Mouse (Mus musculus): ENCODE results near the gene Chd1. TPM values are rescaled to one million over a fixed set of nuclear protein-coding genes. Genes with fewer than 3 reads are reported as not detected.
"Not testable (repeated sequence)": the region's sequence is repeated elsewhere in the genome, so short reads cannot be mapped to it uniquely, and the experiment has no call there.

Gene Chd1
- polyA plus RNA-seq, 1 experiment from 2014 or later = 27.7 TPM

DNA sequence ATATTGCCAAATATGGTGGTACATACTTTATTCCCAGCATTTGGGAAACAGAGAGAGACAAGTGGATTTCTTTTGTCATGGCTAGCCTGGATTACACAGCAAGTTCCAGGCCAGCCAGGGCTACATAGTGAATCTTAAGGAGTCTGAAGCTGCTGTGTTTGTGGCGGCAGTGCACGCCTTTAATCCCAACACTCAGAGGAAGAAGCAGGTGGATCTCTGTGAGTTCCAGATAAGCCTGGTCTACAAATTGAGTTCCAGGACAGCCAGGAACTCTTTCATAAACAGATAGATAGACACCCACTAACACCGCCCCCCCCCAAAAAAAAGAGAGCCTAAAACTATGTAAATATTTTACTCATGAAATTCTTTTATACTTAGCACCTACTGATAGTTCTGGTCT, 16.1 kb downstream of the Chd1 start:
- Histone ChIP-seq H3K27me3 (replicated peaks; ENCODE audit: control insufficient read depth, insufficient read depth, low read length) (no peaks in the 10 kb centered on the region), H3K4me1 (ENCODE audit: control insufficient read depth, insufficient read depth, low read length) (no peaks in the 10 kb centered on the region), H3K27ac (replicated peaks; ENCODE audit: low read depth, low read length) (no peak overlapping the region), H3K9ac (ENCODE audit: low read depth, low read length) (no peak overlapping the region), H3K36me3 (ENCODE audit: control insufficient read depth, insufficient read depth, low read length) (peaks cover 18% of the 10 kb centered on the region), H3K4me2 (ENCODE audit: low read depth, low read length) (no peak overlapping the region), H3K4me3 (ENCODE audit: low read depth, low read length) (no peak overlapping the region), H3K9me3 (ENCODE audit: control insufficient read depth, low read length) (no peaks in the 10 kb centered on the region)
- WGBS = 93% methylated on average over 3 of the region's 3 CpGs
- ATAC-seq (ENCODE audit: low read depth) (no peak), DNase-seq (ENCODE audit: low spot score) (no peak)

GRCm38 (mm10) chr17:15723291-15723690, 18.5 kb downstream of the Chd1 start:
- Histone ChIP-seq H3K36me3 (ENCODE audit: control insufficient read depth, insufficient read depth, low read length) (peaks cover 37% of the 10 kb centered on the region), H3K4me3 (ENCODE audit: low read depth, low read length) (no peak overlapping the region), H3K9ac (ENCODE audit: low read depth, low read length) (no peak overlapping the region), H3K4me1 (ENCODE audit: control insufficient read depth, insufficient read depth, low read length) (no peaks in the 10 kb centered on the region), H3K9me3 (ENCODE audit: control insufficient read depth, low read length) (no peaks in the 10 kb centered on the region), H3K27me3 (replicated peaks; ENCODE audit: control insufficient read depth, insufficient read depth, low read length) (no peaks in the 10 kb centered on the region), H3K4me2 (ENCODE audit: low read depth, low read length) (no peak overlapping the region), H3K27ac (replicated peaks; ENCODE audit: low read depth, low read length) (no peak overlapping the region)
- DNase-seq (ENCODE audit: low spot score) (no peak), ATAC-seq (ENCODE audit: low read depth) (no peak)
- WGBS = 90% methylated on average over 1 of the region's 1 CpGs

- peaks cover 40% of the 10 kb centered on the region for H3K36me3 ChIP-seq (ENCODE audit: control insufficient read depth, insufficient read depth, low read length)
- H3K4me1 ChIP-seq (ENCODE audit: control insufficient read depth, insufficient read depth, low read length); ATAC-seq (ENCODE audit: low read depth); H3K27me3 ChIP-seq (replicated peaks; ENCODE audit: control insufficient read depth, insufficient read depth, low read length); H3K9me3 ChIP-seq (ENCODE audit: control insufficient read depth, low read length); H3K4me2 ChIP-seq (ENCODE audit: low read depth, low read length); H3K4me3 ChIP-seq (ENCODE audit: low read depth, low read length); H3K27ac ChIP-seq (replicated peaks; ENCODE audit: low read depth, low read length); H3K9ac ChIP-seq (ENCODE audit: low read depth, low read length): not testable (repeated sequence)
- 90% methylated on average over 2 of the region's 5 CpGs for WGBS
- peak; percentile 55 for DNase-seq (ENCODE audit: low spot score)
These were observed 19.2 kb downstream of the Chd1 start for GRCm38 (mm10) chr17:15723866-15724475.

- Histone ChIP-seq H3K9me3 (ENCODE audit: control insufficient read depth, low read length) (no peaks in the 10 kb centered on the region), H3K4me1 (ENCODE audit: control insufficient read depth, insufficient read depth, low read length) (no peaks in the 10 kb centered on the region), H3K27ac (replicated peaks; ENCODE audit: low read depth, low read length) (no peak overlapping the region), H3K36me3 (ENCODE audit: control insufficient read depth, insufficient read depth, low read length) (peaks cover 74% of the 10 kb centered on the region), H3K9ac (ENCODE audit: low read depth, low read length) (no peak overlapping the region), H3K4me2 (ENCODE audit: low read depth, low read length) (no peak overlapping the region), H3K4me3 (ENCODE audit: low read depth, low read length) (no peak overlapping the region), H3K27me3 (replicated peaks; ENCODE audit: control insufficient read depth, insufficient read depth, low read length) (no peaks in the 10 kb centered on the region)
- DNase-seq (ENCODE audit: low spot score) (no peak), ATAC-seq (ENCODE audit: low read depth) (no peak)
- 87% methylated on average over 5 of the region's 5 CpGs for WGBS
These were observed 26.9 kb downstream of the Chd1 start for GRCm38 (mm10) chr17:15731706-15732105.

- Histone ChIP-seq H3K4me3 (ENCODE audit: low read depth, low read length) (no peak overlapping the region), H3K4me2 (ENCODE audit: low read depth, low read length) (no peak overlapping the region), H3K4me1 (ENCODE audit: control insufficient read depth, insufficient read depth, low read length) (no peaks in the 10 kb centered on the region), H3K27me3 (replicated peaks; ENCODE audit: control insufficient read depth, insufficient read depth, low read length) (no peaks in the 10 kb centered on the region), H3K27ac (replicated peaks; ENCODE audit: low read depth, low read length) (no peak overlapping the region), H3K9me3 (ENCODE audit: control insufficient read depth, low read length) (no peaks in the 10 kb centered on the region), H3K36me3 (ENCODE audit: control insufficient read depth, insufficient read depth, low read length) (peaks cover 71% of the 10 kb centered on the region), H3K9ac (ENCODE audit: low read depth, low read length) (no peak overlapping the region)
- 91% methylated on average over 10 of the region's 10 CpGs for WGBS
- DNase-seq (ENCODE audit: low spot score) (no peak), ATAC-seq (ENCODE audit: low read depth) (no peak)
These were observed 32.7 kb downstream of the Chd1 start for GRCm38 (mm10) chr17:15737346-15737917.

DNA sequence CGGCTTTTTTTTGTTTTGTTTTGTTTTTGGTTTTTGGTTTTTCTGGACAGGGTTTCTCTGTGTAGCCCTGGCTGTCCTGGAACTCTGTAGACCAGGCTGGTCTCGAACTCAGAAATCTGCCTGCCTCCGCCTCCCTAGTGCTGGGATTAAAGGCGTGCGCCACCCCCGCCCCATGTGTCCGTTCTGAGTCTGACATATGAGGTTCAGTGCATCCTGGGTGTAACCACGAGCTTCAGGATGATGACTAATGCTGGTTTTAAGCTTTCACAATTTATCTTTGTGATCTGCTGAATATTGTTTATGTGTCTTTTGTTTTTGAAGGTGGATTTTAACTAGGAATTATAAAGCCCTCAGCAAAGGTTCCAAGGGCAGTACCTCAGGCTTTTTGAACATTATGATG, 37.1 kb downstream of the Chd1 start:
- Histone ChIP-seq H3K4me3 (ENCODE audit: low read depth, low read length) (no peak overlapping the region), H3K36me3 (ENCODE audit: control insufficient read depth, insufficient read depth, low read length) (peaks cover 76% of the 10 kb centered on the region)

GRCm38 (mm10) chr17:15742953-15743352, 38.2 kb downstream of the Chd1 start:
- WGBS = 97% methylated on average over 10 of the region's 10 CpGs
- H3K4me3 ChIP-seq (ENCODE audit: low read depth, low read length) = no peak overlapping the region
- no peak overlapping the region for H3K9ac ChIP-seq (ENCODE audit: low read depth, low read length)
- no peaks in the 10 kb centered on the region for H3K27me3 ChIP-seq (replicated peaks; ENCODE audit: control insufficient read depth, insufficient read depth, low read length)
- no peak overlapping the region for H3K27ac ChIP-seq (replicated peaks; ENCODE audit: low read depth, low read length)
- no peak for DNase-seq (ENCODE audit: low spot score)
- H3K4me1 ChIP-seq (ENCODE audit: control insufficient read depth, insufficient read depth, low read length) = no peaks in the 10 kb centered on the region
- H3K36me3 ChIP-seq (ENCODE audit: control insufficient read depth, insufficient read depth, low read length) = peaks cover 74% of the 10 kb centered on the region
- ATAC-seq (ENCODE audit: low read depth) = no peak
- H3K4me2 ChIP-seq (ENCODE audit: low read depth, low read length) = no peak overlapping the region
- no peaks in the 10 kb centered on the region for H3K9me3 ChIP-seq (ENCODE audit: control insufficient read depth, low read length)

More for the DNA sequence above, 37.1 kb downstream of the Chd1 start:
- no peak for DNase-seq (ENCODE audit: low spot score)
- Histone ChIP-seq H3K4me1 (ENCODE audit: control insufficient read depth, insufficient read depth, low read length) (no peaks in the 10 kb centered on the region), H3K4me2 (ENCODE audit: low read depth, low read length) (no peak overlapping the region), H3K9ac (ENCODE audit: low read depth, low read length) (no peak overlapping the region), H3K27ac (replicated peaks; ENCODE audit: low read depth, low read length) (no peak overlapping the region), H3K27me3 (replicated peaks; ENCODE audit: control insufficient read depth, insufficient read depth, low read length) (no peaks in the 10 kb centered on the region), H3K9me3 (ENCODE audit: control insufficient read depth, low read length) (no peaks in the 10 kb centered on the region)
- 84% methylated on average over 8 of the region's 8 CpGs for WGBS
- ATAC-seq (ENCODE audit: low read depth) = no peak

- H3K36me3 ChIP-seq (ENCODE audit: control insufficient read depth, insufficient read depth, low read length) = peaks cover 74% of the 10 kb centered on the region
- H3K9me3 ChIP-seq (ENCODE audit: control insufficient read depth, low read length) = no peaks in the 10 kb centered on the region
- no peak overlapping the region for H3K4me2 ChIP-seq (ENCODE audit: low read depth, low read length)
- DNase-seq (ENCODE audit: low spot score) (no peak), ATAC-seq (ENCODE audit: low read depth) (no peak)
- H3K27ac ChIP-seq (replicated peaks; ENCODE audit: low read depth, low read length) = no peak overlapping the region
- H3K4me1 ChIP-seq (ENCODE audit: control insufficient read depth, insufficient read depth, low read length) = no peaks in the 10 kb centered on the region
- 93% methylated on average over 5 of the region's 5 CpGs for WGBS
- no peaks in the 10 kb centered on the region for H3K27me3 ChIP-seq (replicated peaks; ENCODE audit: control insufficient read depth, insufficient read depth, low read length)
- H3K4me3 ChIP-seq (ENCODE audit: low read depth, low read length) = no peak overlapping the region
- no peak overlapping the region for H3K9ac ChIP-seq (ENCODE audit: low read depth, low read length)
These were observed 38.6 kb downstream of the Chd1 start for GRCm38 (mm10) chr17:15743379-15743778.

DNA sequence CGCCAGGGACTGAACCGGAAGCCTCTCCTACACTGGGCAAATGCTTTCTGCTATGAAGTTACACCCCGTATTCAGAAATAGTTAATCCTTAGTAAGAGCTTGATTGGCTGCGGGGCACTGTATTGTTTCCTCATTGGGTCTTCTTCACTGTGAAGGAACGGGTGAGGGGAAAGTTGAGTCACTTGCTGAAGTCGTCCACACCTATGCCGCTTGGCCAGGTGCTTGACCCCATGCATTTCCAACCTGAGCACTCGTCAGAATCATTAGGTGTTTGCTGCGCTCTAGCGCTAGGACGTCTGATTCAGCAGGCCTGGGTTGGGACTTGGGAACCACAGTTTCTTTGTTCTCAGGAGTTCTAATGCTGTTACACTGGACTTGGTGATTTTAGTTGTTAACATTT, 41.9 kb downstream of the Chd1 start:
- 88% methylated on average over 11 of the region's 11 CpGs for WGBS
- Histone ChIP-seq H3K4me2 (ENCODE audit: low read depth, low read length) (no peak overlapping the region), H3K27ac (replicated peaks; ENCODE audit: low read depth, low read length) (no peak overlapping the region), H3K4me1 (ENCODE audit: control insufficient read depth, insufficient read depth, low read length) (no peaks in the 10 kb centered on the region), H3K9ac (ENCODE audit: low read depth, low read length) (no peak overlapping the region), H3K4me3 (ENCODE audit: low read depth, low read length) (no peak overlapping the region), H3K36me3 (ENCODE audit: control insufficient read depth, insufficient read depth, low read length) (peaks cover 83% of the 10 kb centered on the region), H3K27me3 (replicated peaks; ENCODE audit: control insufficient read depth, insufficient read depth, low read length) (no peaks in the 10 kb centered on the region), H3K9me3 (ENCODE audit: control insufficient read depth, low read length) (no peaks in the 10 kb centered on the region)
- no peak for ATAC-seq (ENCODE audit: low read depth)
- no peak for DNase-seq (ENCODE audit: low spot score)
